Mouse (Mus musculus) small intestine, adult 2 months (tissue): Measurements from ENCODE around the gene Gm10518.

Experiments used
- CTCF ChIP-seq: fragments of 200-500 bp; IDR thresholded peaks from 2 replicates; pipeline ENCODE4 v1.5.1; 2012; ENCODE audit warnings: low read depth, mild to moderate bottlenecking, control low read depth, inconsistent platforms, low read length, moderate library complexity, mixed read lengths; ENCODE audit not compliant: insufficient replicate concordance, insufficient read length; ENCODE audit errors: extremely low read depth
- POLR2A ChIP-seq: fragments of 200-500 bp; IDR thresholded peaks from 2 replicates; pipeline ENCODE4 v1.6.1; 2012; ENCODE audit warnings: low read depth, mild to moderate bottlenecking, control low read depth, inconsistent platforms, low read length, moderate library complexity

- TF ChIP-seq CTCF (no peak), POLR2A (no peak)
These were observed 42.6 kb upstream of the Gm10518 start for GRCm38 (mm10) chr1:179760553-179760952.
